Mouse (Mus musculus) bone marrow, adult 2 months (tissue): ENCODE measurements at regions not wholly inside any gene's neighbourhood (a gene's known extent, or its start where the extent isn't known, plus 50 kb on each side); places are given as distances from the start of the nearest gene placed in this dataset.

Experiments
- H3K27ac ChIP-seq: fragments of 200-500 bp; 2 replicates; pipeline ENCODE4 v1.5.1; 2012; ENCODE audit warnings: low read depth, mild to moderate bottlenecking, control low read depth, inconsistent platforms, low read length; ENCODE audit not compliant: control insufficient read depth, poor library complexity, insufficient read depth
- H3K4me1 ChIP-seq: fragments of 200-500 bp; 2 replicates; pipeline ENCODE4 v1.6.1; 2011; ENCODE audit warnings: low read length; ENCODE audit not compliant: control insufficient read depth, insufficient read depth
- H3K4me3 ChIP-seq: fragments of 200-500 bp; replicated peaks from 2 replicates; pipeline ENCODE3; 2011; ENCODE audit warnings: mild to moderate bottlenecking, low read depth, low read length, control low read depth; ENCODE audit not compliant: control insufficient read depth
- CTCF ChIP-seq: fragments of 200-500 bp; IDR thresholded peaks from 2 replicates; pipeline ENCODE4 v1.5.1; 2011; ENCODE audit warnings: low read length, control low read depth; ENCODE audit not compliant: control insufficient read depth, insufficient read depth
- POLR2A ChIP-seq: fragments of 200-500 bp; IDR thresholded peaks from 2 replicates; pipeline ENCODE4 v1.6.1; 2011; ENCODE audit warnings: low read depth, mild to moderate bottlenecking, control low read depth, low read length, borderline replicate concordance; ENCODE audit not compliant: control insufficient read depth
- WGBS: fragments of 180-500 bp; shearing (Covaris S2); methylation state at CpG from one replicate; pipeline ENCODE4 v1.1.7; 2018; 5-methylcytosine and 5-hydroxymethylcytosine counted together

GRCm38 (mm10) chr9:33209083-33209482, 573.1 kb downstream of the Ets1 start:
- no peaks in the 10 kb centered on the region for H3K4me1 ChIP-seq
- no peak for TF ChIP-seq POLR2A
- no peak for TF ChIP-seq CTCF
- H3K4me3 ChIP-seq, result no peak overlapping the region
- no peak overlapping the region for H3K27ac ChIP-seq
- WGBS, result 72% methylated on average over 2 of the region's 2 CpGs

GRCm38 (mm10) chr9:33214523-33214922, 578.5 kb downstream of the Ets1 start:
- TF ChIP-seq POLR2A, result no peak
- TF ChIP-seq CTCF, result no peak

GRCm38 (mm10) chr9:33220981-33221380, 585.0 kb downstream of the Ets1 start:
- H3K4me1 ChIP-seq, result no peaks in the 10 kb centered on the region
- no peak overlapping the region for H3K4me3 ChIP-seq
- no peak overlapping the region for H3K27ac ChIP-seq
- TF ChIP-seq CTCF (no peak), POLR2A (no peak)
- WGBS, result 75% methylated on average over 4 of the region's 4 CpGs

More at GRCm38 (mm10) chr9:33214523-33214922, 578.5 kb downstream of the Ets1 start:
- WGBS, result 68% methylated on average over 1 of the region's 1 CpGs
- Histone ChIP-seq H3K4me1 (no peaks in the 10 kb centered on the region), H3K27ac (no peak overlapping the region), H3K4me3 (no peak overlapping the region)

GRCm38 (mm10) chr9:33222066-33222805, 586.2 kb downstream of the Ets1 start:
- 83% methylated on average over 11 of the region's 11 CpGs for WGBS
- TF ChIP-seq POLR2A, result no peak
- TF ChIP-seq CTCF, result no peak
- H3K4me3 ChIP-seq, result no peak overlapping the region
- H3K27ac ChIP-seq, result no peak overlapping the region
- H3K4me1 ChIP-seq, result no peaks in the 10 kb centered on the region

- H3K4me3 ChIP-seq, result no peak overlapping the region
- H3K27ac ChIP-seq, result no peak overlapping the region
- no peak for TF ChIP-seq CTCF
- no peak for TF ChIP-seq POLR2A
- H3K4me1 ChIP-seq, result no peaks in the 10 kb centered on the region
- WGBS, result 69% methylated on average over 9 of the region's 9 CpGs
Observed at GRCm38 (mm10) chr9:33233699-33234131, 597.7 kb downstream of the Ets1 start.

GRCm38 (mm10) chr9:33238190-33238589, 602.2 kb downstream of the Ets1 start:
- Histone ChIP-seq H3K4me1 (no peaks in the 10 kb centered on the region), H3K4me3 (no peak overlapping the region), H3K27ac (no peak overlapping the region)
- TF ChIP-seq CTCF (no peak), POLR2A (no peak)
- WGBS, result 77% methylated on average over 2 of the region's 2 CpGs

- WGBS, result 61% methylated on average over 2 of the region's 2 CpGs
- H3K4me1 ChIP-seq, result no peaks in the 10 kb centered on the region
- no peak overlapping the region for H3K27ac ChIP-seq
- TF ChIP-seq POLR2A (no peak), CTCF (no peak)
- no peak overlapping the region for H3K4me3 ChIP-seq
Observed at GRCm38 (mm10) chr9:33238846-33239245, 602.8 kb downstream of the Ets1 start.

- H3K4me3 ChIP-seq, result no peak overlapping the region
- 53% methylated on average over 1 of the region's 1 CpGs for WGBS
- H3K4me1 ChIP-seq, result no peaks in the 10 kb centered on the region
- no peak overlapping the region for H3K27ac ChIP-seq
- TF ChIP-seq POLR2A (no peak), CTCF (no peak)
Observed at GRCm38 (mm10) chr9:33240506-33240905, 604.5 kb downstream of the Ets1 start.

- WGBS, result 51% methylated on average over 3 of the region's 3 CpGs
- Histone ChIP-seq H3K4me3 (no peak overlapping the region), H3K27ac (no peak overlapping the region), H3K4me1 (no peaks in the 10 kb centered on the region)
- TF ChIP-seq POLR2A, result no peak
- no peak for TF ChIP-seq CTCF
Observed at GRCm38 (mm10) chr9:33240914-33241635, 605.1 kb downstream of the Ets1 start.
